Mouse (Mus musculus) intestine, embryonic 14.5 days (tissue): Measurements from ENCODE around the gene Vps8. TPM values are rescaled to one million over a fixed set of nuclear protein-coding genes. Genes with fewer than 3 reads are reported as not detected.

Experiments used
- ATAC-seq: fragments of 200-750 bp; cut with Nextera tagmentation; replicated peaks from 2 replicates; pipeline ENCODE4 v1.8.0; 2017; ENCODE audit warnings: low read depth, moderate number of reproducible peaks, moderate TSS enrichment, moderate library complexity; ENCODE audit not compliant: low FRiP score, low TSS enrichment
- DNase-seq: peaks from one replicate; pipeline ENCODE4 v3.0.0-alpha.2; 2018; ENCODE audit warnings: low spot score
- H3K27ac ChIP-seq: fragments of 300-500 bp; sonication (generic); 2 replicates; pipeline ENCODE4 v1.5.1; 2014; ENCODE audit warnings: low read depth, mild to moderate bottlenecking, control low read depth
- H3K27me3 ChIP-seq: fragments of 300-500 bp; sonication (generic); replicated peaks from 2 replicates; pipeline ENCODE4 v1.6.1; 2014; ENCODE audit warnings: low read length, control low read depth; ENCODE audit not compliant: control insufficient read depth, insufficient read depth
- H3K36me3 ChIP-seq: fragments of 300-500 bp; sonication (generic); 2 replicates; pipeline ENCODE4 v1.6.1; 2014; ENCODE audit warnings: low read length, control low read depth; ENCODE audit not compliant: control insufficient read depth, insufficient read depth
- H3K4me1 ChIP-seq: fragments of 300-500 bp; sonication (generic); replicated peaks from 2 replicates; pipeline ENCODE4 v1.6.1; 2014; ENCODE audit warnings: low read length, control low read depth, mixed read lengths; ENCODE audit not compliant: control insufficient read depth, insufficient read depth
- H3K4me2 ChIP-seq: fragments of 300-500 bp; sonication (generic); 2 replicates; pipeline ENCODE4 v1.6.1; 2014; ENCODE audit warnings: low read length
- H3K4me3 ChIP-seq: fragments of 300-500 bp; sonication (generic); 2 replicates; pipeline ENCODE4 v1.5.1; 2014; ENCODE audit warnings: low read depth, low read length, control low read depth, mixed read lengths
- H3K9ac ChIP-seq: fragments of 300-500 bp; sonication (generic); 2 replicates; pipeline ENCODE4 v1.6.1; 2014; ENCODE audit warnings: mild to moderate bottlenecking, low read length
- H3K9me3 ChIP-seq: fragments of 300-500 bp; sonication (generic); 2 replicates; pipeline ENCODE4 v1.6.1; 2016; ENCODE audit warnings: low read length, control low read depth; ENCODE audit not compliant: control insufficient read depth
- WGBS: fragments of 180-500 bp; shearing (Covaris S2); extraction: QIAGEN DNeasy Blood & Tissue Kit; methylation state at CpG from one replicate; pipeline ENCODE4 v1.1.7; 2014; 5-methylcytosine and 5-hydroxymethylcytosine counted together
- polyA plus RNA-seq: library from polyadenylated mRNA; unstranded; fragments of >200 nt; fragmentation: Nextera tagmentation; extraction: Ambion mirVana; gene quantifications from 2 replicates; pipeline ENCODE4 v1.2.1, GENCODE M21; 2014

Gene Vps8
- polyA plus RNA-seq, 1 experiment from 2014 or later: 14.4 TPM

DNA sequence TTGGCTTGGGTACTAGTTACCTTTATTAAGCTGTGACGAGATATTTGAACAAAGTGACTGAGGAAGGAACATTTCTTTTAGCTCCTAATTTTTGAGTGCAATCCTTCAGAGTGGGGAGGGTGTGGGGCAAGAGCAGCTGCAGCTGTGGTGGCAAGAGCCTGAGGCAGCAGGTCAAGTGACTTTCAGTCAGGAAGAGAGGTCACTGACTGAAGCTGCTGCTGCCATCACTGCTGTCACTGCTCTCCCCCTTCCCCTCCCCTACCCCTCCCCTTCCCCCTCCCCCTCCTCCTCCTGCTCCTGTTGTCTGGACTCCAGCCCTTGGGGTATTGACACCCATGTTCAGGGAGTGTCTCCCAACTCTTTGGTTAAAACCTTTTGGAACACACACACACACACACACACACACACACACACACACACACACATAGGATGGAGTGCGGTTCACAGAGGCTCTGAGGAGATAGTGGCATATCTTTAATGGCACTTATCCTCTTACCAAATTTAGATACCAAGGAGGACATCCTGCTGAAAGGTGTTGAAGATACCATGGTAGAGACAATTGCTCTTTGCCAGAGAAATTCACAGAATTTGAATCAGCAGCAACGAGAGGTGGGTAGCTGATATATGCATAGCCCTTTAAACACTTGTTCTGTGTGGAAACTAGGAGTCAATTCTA lies 139.8 kb downstream of the Vps8 start:
- DNase-seq: no peak
- Histone ChIP-seq H3K27me3 (no peaks in the 10 kb centered on the region), H3K9ac (no peak overlapping the region), H3K4me2 (no peak overlapping the region), H3K4me1 (no peaks in the 10 kb centered on the region), H3K9me3 (no peaks in the 10 kb centered on the region), H3K4me3 (no peak overlapping the region), H3K36me3 (peaks cover 8% of the 10 kb centered on the region; the same call in 1 of the 2 replicates), H3K27ac (no peak overlapping the region)
- ATAC-seq: no peak
- WGBS: 80% methylated on average over 3 of the region's 3 CpGs

DNA sequence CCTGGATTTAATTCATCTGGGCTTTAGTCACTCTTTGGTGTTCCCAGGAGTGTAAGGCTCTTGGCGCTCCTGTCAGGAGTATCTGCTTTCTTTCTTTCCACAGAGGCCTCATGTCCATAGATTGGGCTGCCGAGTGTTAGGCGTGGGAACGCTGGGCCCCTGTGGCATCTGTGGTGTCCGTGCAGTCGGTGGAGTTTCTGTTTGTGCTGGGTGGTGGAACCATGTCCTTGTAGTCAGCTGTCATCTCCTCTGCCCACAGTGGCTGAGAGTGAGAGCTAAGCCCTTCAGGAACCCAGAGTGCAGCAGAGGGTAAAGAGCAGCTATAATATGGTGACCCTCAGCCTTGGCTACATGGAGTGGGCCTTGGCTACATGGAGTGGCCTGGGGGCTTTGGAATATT lies 140.4 kb downstream of the Vps8 start:
- Histone ChIP-seq H3K36me3 (peaks cover 8% of the 10 kb centered on the region; the same call in 1 of the 2 replicates), H3K27ac (no peak overlapping the region), H3K4me3 (no peak overlapping the region), H3K9me3 (no peaks in the 10 kb centered on the region), H3K4me1 (no peaks in the 10 kb centered on the region), H3K27me3 (no peaks in the 10 kb centered on the region), H3K9ac (no peak overlapping the region), H3K4me2 (no peak overlapping the region)
- 76% methylated on average over 6 of the region's 6 CpGs for WGBS
- ATAC-seq (no peak), DNase-seq (no peak)

DNA sequence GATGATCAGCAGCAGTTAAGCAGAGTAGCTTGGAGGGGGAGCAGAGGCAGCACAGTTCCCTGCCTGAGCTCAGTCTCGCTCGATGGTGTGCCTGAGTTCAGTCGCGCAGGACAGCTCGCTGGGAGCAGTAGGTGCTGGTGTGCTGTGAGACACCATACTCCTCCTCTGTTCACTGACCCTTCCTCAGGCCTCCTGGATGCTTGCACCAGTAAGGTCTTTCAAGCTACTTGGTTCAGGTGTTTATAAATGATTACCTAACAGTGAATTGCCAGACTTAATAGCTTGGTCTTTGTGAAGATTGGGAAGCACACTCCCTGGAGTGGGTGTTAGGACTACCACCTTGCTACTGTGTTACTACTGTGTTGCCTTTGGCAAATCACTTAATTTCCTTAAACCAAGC lies 144.2 kb downstream of the Vps8 start:
- DNase-seq (no peak), ATAC-seq (no peak)
- Histone ChIP-seq H3K36me3 (no peaks in the 10 kb centered on the region), H3K4me3 (no peak overlapping the region), H3K4me1 (no peaks in the 10 kb centered on the region), H3K9ac (no peak overlapping the region), H3K27ac (no peak overlapping the region), H3K9me3 (no peaks in the 10 kb centered on the region), H3K4me2 (no peak overlapping the region), H3K27me3 (no peaks in the 10 kb centered on the region)
- 96% methylated on average over 5 of the region's 5 CpGs for WGBS

DNA sequence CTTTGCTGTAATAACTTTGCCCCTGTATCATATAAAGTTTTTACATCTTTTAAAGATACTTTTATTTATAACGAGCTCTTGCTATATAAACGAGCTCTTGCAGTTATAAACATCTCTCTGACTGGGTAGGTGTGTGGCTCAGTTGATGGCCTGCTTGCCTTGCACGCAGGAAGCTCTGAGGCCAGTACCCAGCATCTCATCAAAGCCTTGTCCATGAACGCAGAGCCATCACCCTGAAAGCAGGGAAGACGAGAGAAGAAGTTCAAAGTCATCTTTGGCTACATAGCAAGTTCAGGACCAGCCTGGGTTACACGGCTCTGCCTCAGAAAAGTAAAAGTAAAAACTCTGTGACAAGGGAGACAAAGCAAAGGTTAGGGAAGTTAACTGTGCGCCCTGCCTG lies 147.0 kb downstream of the Vps8 start:
- Histone ChIP-seq H3K4me1 (no peaks in the 10 kb centered on the region), H3K36me3 (no peaks in the 10 kb centered on the region), H3K27me3 (no peaks in the 10 kb centered on the region), H3K9ac (no peak overlapping the region), H3K4me2 (no peak overlapping the region), H3K4me3 (no peak overlapping the region), H3K9me3 (no peaks in the 10 kb centered on the region), H3K27ac (no peak overlapping the region)
- ATAC-seq (no peak), DNase-seq (no peak)
- WGBS: 53% methylated on average over 7 of the region's 7 CpGs

DNA sequence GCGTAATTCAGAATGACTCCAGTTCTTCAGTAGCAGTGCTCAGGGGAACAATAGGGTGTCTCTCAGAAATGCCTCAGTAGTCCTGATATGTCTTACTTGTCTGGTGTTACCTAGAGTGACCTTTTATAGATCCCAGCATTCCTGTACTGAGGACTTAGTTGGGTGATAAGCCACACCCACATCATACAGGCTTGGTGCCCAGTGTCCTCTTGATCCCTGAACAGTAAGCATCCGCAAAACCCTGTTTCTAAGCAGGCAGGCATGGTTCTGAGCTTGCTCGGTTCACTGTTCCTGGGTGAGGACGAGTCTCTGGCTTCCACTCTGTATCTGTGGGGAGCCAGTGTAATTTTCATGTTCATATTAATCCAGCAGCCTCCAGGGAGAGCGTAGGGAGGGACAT lies 147.9 kb downstream of the Vps8 start:
- Histone ChIP-seq H3K27ac (no peak overlapping the region), H3K4me2 (no peak overlapping the region), H3K9me3 (no peaks in the 10 kb centered on the region), H3K27me3 (no peaks in the 10 kb centered on the region), H3K9ac (no peak overlapping the region), H3K4me1 (peaks cover 2% of the 10 kb centered on the region; the same call in 1 of the 2 replicates), H3K36me3 (no peaks in the 10 kb centered on the region), H3K4me3 (no peak overlapping the region)
- DNase-seq: no peak
- no peak for ATAC-seq
- 90% methylated on average over 5 of the region's 5 CpGs for WGBS

- Histone ChIP-seq H3K4me1 (peaks cover 8% of the 10 kb centered on the region; the same call in 1 of the 2 replicates), H3K36me3 (no peaks in the 10 kb centered on the region), H3K27me3 (no peaks in the 10 kb centered on the region), H3K27ac (no peak overlapping the region), H3K4me3 (no peak overlapping the region), H3K9me3 (no peaks in the 10 kb centered on the region), H3K9ac (no peak overlapping the region), H3K4me2 (no peak overlapping the region)
- DNase-seq (no peak), ATAC-seq (no peak)
- 44% methylated on average over 10 of the region's 10 CpGs for WGBS
Measured at GRCm38 (mm10) chr16:21576000-21576420, 153.1 kb downstream of the Vps8 start.

DNA sequence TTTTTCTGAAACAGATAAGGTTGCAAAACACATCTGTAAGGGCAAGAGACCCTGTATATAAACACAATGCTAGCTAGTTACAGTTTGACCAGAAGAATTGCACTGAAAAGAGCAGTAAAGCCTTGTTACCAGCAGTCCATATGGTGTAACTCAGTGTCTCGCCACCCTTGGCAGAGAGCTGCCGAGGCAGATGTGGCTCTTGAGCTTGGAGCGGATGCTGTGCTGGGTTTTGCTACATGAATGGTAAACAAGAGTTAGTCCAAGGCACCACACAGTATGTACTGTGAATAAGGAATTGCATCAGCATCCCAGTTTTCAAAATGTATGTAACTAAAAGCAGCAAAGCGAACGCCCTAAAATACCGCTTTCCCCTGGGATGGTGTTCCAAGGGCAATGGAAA lies 166.2 kb downstream of the Vps8 start:
- 70% methylated on average over 6 of the region's 6 CpGs for WGBS
- H3K27ac ChIP-seq: peak overlapping the region; percentile 22; the same call in 1 of the 2 replicates
- no peak for DNase-seq

DNA sequence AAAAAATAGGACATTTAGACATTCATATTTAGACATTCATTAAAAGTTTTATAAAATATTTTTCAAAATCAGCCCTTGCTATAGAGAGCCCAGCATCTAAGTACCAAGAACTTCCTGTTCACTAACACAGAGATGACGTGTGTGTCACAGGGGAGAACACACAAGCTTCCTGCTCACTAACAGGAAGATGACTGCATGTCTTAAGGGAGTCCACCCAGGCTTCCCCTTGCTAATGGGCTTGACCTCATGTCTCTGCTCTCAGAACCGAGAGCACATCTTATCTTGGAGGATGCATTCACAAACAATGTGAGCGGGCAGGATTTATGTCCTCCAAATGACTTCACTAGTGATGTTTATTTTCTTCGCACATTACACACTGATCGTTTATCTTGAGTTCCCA lies 167.9 kb downstream of the Vps8 start:
- ATAC-seq (no peak), DNase-seq (no peak)
- Histone ChIP-seq H3K4me2 (no peak overlapping the region), H3K9me3 (no peaks in the 10 kb centered on the region), H3K4me1 (no peaks in the 10 kb centered on the region), H3K27ac (no peak overlapping the region), H3K36me3 (no peaks in the 10 kb centered on the region), H3K27me3 (no peaks in the 10 kb centered on the region), H3K4me3 (no peak overlapping the region), H3K9ac (no peak overlapping the region)
- 35% methylated on average over 5 of the region's 5 CpGs for WGBS

More for the DNA sequence above, 166.2 kb downstream of the Vps8 start:
- Histone ChIP-seq H3K4me3 (no peak overlapping the region), H3K9ac (no peak overlapping the region), H3K9me3 (no peaks in the 10 kb centered on the region), H3K4me2 (no peak overlapping the region), H3K27me3 (no peaks in the 10 kb centered on the region), H3K4me1 (no peaks in the 10 kb centered on the region), H3K36me3 (no peaks in the 10 kb centered on the region)
- ATAC-seq: no peak

DNA sequence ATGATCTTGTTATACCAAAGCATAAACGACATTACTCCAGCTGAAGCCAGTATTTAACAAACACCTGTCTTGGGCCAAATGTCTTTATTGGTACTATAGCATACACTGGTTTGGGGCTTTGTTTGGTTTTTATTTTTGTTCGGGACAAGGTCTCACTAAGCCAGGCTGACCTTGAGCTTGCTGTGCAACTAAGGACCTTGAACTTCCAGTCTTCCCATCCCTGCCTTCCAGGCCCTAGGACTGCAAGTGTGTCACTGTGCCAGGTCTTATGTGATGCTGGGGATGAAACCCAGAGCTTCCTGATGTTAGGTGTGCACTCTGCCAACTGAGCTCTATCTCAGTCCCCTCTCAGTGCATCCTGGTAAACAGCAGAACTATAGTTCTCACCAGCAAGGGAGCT lies 168.6 kb downstream of the Vps8 start:
- no peak for ATAC-seq

More for the DNA sequence above, 168.6 kb downstream of the Vps8 start:
- Histone ChIP-seq H3K4me1 (no peaks in the 10 kb centered on the region), H3K9me3 (no peaks in the 10 kb centered on the region), H3K27ac (no peak overlapping the region), H3K4me2 (no peak overlapping the region), H3K27me3 (no peaks in the 10 kb centered on the region), H3K9ac (no peak overlapping the region), H3K36me3 (no peaks in the 10 kb centered on the region), H3K4me3 (no peak overlapping the region)
- DNase-seq: no peak
- WGBS: 66% methylated on average over 2 of the region's 2 CpGs
